Mouse (Mus musculus) midbrain, embryonic 13.5 days (tissue): ENCODE results near the gene Fmn2. TPM values are rescaled to one million over a fixed set of nuclear protein-coding genes. Genes with fewer than 3 reads are reported as not detected.

Experiments used
- ATAC-seq: fragments of 200-750 bp; cut with Nextera tagmentation; 2 replicates; pipeline ENCODE4 v1.8.0; 2017; ENCODE audit warnings: mild to moderate bottlenecking, moderate TSS enrichment, moderate library complexity
- H3K27ac ChIP-seq: fragments of 300-500 bp; sonication (generic); 2 replicates; pipeline ENCODE4 v1.5.1; 2015; ENCODE audit warnings: inconsistent platforms, mild to moderate bottlenecking, moderate library complexity
- H3K27me3 ChIP-seq: fragments of 300-500 bp; sonication (generic); 2 replicates; pipeline ENCODE4 v1.6.1; 2015; ENCODE audit warnings: mild to moderate bottlenecking, inconsistent platforms
- H3K36me3 ChIP-seq: fragments of 300-500 bp; sonication (generic); 2 replicates; pipeline ENCODE4 v1.6.1; 2015; ENCODE audit warnings: mild to moderate bottlenecking, inconsistent platforms
- H3K4me1 ChIP-seq: fragments of 300-500 bp; sonication (generic); replicated peaks from 2 replicates; pipeline ENCODE4 v1.6.1; 2015; ENCODE audit warnings: inconsistent platforms
- H3K4me2 ChIP-seq: fragments of 300-500 bp; sonication (generic); replicated peaks from 2 replicates; pipeline ENCODE4 v1.6.1; 2015; ENCODE audit warnings: moderate library complexity, mild to moderate bottlenecking, inconsistent platforms
- H3K4me3 ChIP-seq: fragments of 300-500 bp; sonication (generic); replicated peaks from 2 replicates; pipeline ENCODE4 v1.5.1; 2015; ENCODE audit warnings: mild to moderate bottlenecking, inconsistent platforms
- H3K9ac ChIP-seq: fragments of 300-500 bp; sonication (generic); replicated peaks from 2 replicates; pipeline ENCODE4 v1.6.1; 2015; ENCODE audit warnings: mild to moderate bottlenecking, inconsistent platforms
- H3K9me3 ChIP-seq: fragments of 300-500 bp; sonication (generic); 2 replicates; pipeline ENCODE4 v1.6.1; 2016; ENCODE audit warnings: mild to moderate bottlenecking, inconsistent platforms
- WGBS: fragments of 180-500 bp; shearing (Covaris S2); methylation state at CpG from one replicate; pipeline ENCODE4 v1.1.7; 2015; 5-methylcytosine and 5-hydroxymethylcytosine counted together
- polyA plus RNA-seq: library from polyadenylated mRNA; unstranded; fragments of >200 nt; fragmentation: Nextera tagmentation; extraction: Ambion mirVana; gene quantifications from 2 replicates; pipeline ENCODE4 v1.2.1, GENCODE M21; 2015

Gene Fmn2
- polyA plus RNA-seq, 1 experiment from 2014 or later: 9.9 TPM

- no peak for ATAC-seq
- H3K9ac ChIP-seq: no peak overlapping the region
- no peaks in the 10 kb centered on the region for H3K27me3 ChIP-seq
- WGBS: 89% methylated on average over 3 of the region's 3 CpGs
- H3K9me3 ChIP-seq: no peaks in the 10 kb centered on the region
- no peak overlapping the region for H3K4me2 ChIP-seq
- no peaks in the 10 kb centered on the region for H3K4me1 ChIP-seq
- H3K4me3 ChIP-seq: no peak overlapping the region
- no peaks in the 10 kb centered on the region for H3K36me3 ChIP-seq
- H3K27ac ChIP-seq: no peak overlapping the region
Observed at GRCm38 (mm10) chr1:174750893-174751461, 249.4 kb downstream of the Fmn2 start.

- no peak overlapping the region for H3K4me2 ChIP-seq
- no peak for ATAC-seq
- 67% methylated on average over 6 of the region's 6 CpGs for WGBS
Observed at GRCm38 (mm10) chr1:174759354-174759753, 257.7 kb downstream of the Fmn2 start.

GRCm38 (mm10) chr1:174765757-174766156 is 264.1 kb downstream of the Fmn2 start:
- Histone ChIP-seq H3K27me3 (no peaks in the 10 kb centered on the region), H3K9me3 (no peaks in the 10 kb centered on the region), H3K4me2 (no peak overlapping the region), H3K4me1 (no peaks in the 10 kb centered on the region), H3K9ac (no peak overlapping the region), H3K36me3 (peaks cover 3% of the 10 kb centered on the region; the same call in 1 of the 2 replicates), H3K4me3 (no peak overlapping the region), H3K27ac (no peak overlapping the region)
- WGBS: 78% methylated on average over 2 of the region's 2 CpGs
- ATAC-seq: no peak

More at GRCm38 (mm10) chr1:174759354-174759753, 257.7 kb downstream of the Fmn2 start:
- Histone ChIP-seq H3K27ac (no peak overlapping the region), H3K27me3 (no peaks in the 10 kb centered on the region), H3K4me3 (no peak overlapping the region), H3K9ac (no peak overlapping the region), H3K9me3 (no peaks in the 10 kb centered on the region), H3K4me1 (0 out of 2 replicates have a peak, but pooled peaks cover 4% of the 10 kb centered on the region), H3K36me3 (peaks cover 3% of the 10 kb centered on the region; the same call in 1 of the 2 replicates)

GRCm38 (mm10) chr1:174766852-174767251 is 265.2 kb downstream of the Fmn2 start:
- peaks cover 3% of the 10 kb centered on the region; the same call in 1 of the 2 replicates for H3K36me3 ChIP-seq
- H3K4me2 ChIP-seq: no peak overlapping the region
- no peaks in the 10 kb centered on the region for H3K27me3 ChIP-seq
- H3K4me3 ChIP-seq: no peak overlapping the region
- H3K9ac ChIP-seq: no peak overlapping the region
- no peak for ATAC-seq
- no peak overlapping the region for H3K27ac ChIP-seq
- H3K4me1 ChIP-seq: no peaks in the 10 kb centered on the region
- WGBS: 83% methylated on average over 3 of the region's 3 CpGs
- no peaks in the 10 kb centered on the region for H3K9me3 ChIP-seq

- no peak overlapping the region for H3K4me3 ChIP-seq
- no peaks in the 10 kb centered on the region for H3K27me3 ChIP-seq
- no peak for ATAC-seq
- H3K9ac ChIP-seq: no peak overlapping the region
- no peak overlapping the region for H3K4me2 ChIP-seq
- no peaks in the 10 kb centered on the region for H3K9me3 ChIP-seq
- H3K27ac ChIP-seq: no peak overlapping the region
- H3K36me3 ChIP-seq: no peaks in the 10 kb centered on the region
- 67% methylated on average over 4 of the region's 4 CpGs for WGBS
- no peaks in the 10 kb centered on the region for H3K4me1 ChIP-seq
Observed at GRCm38 (mm10) chr1:174771871-174772281, 270.3 kb downstream of the Fmn2 start.

- H3K4me1 ChIP-seq: no peaks in the 10 kb centered on the region
- ATAC-seq: no peak
- H3K9me3 ChIP-seq: no peaks in the 10 kb centered on the region
- no peaks in the 10 kb centered on the region for H3K36me3 ChIP-seq
- H3K9ac ChIP-seq: no peak overlapping the region
- no peak overlapping the region for H3K27ac ChIP-seq
- H3K4me2 ChIP-seq: no peak overlapping the region
- no peak overlapping the region for H3K4me3 ChIP-seq
- WGBS: 94% methylated on average over 4 of the region's 4 CpGs
- no peaks in the 10 kb centered on the region for H3K27me3 ChIP-seq
Observed at GRCm38 (mm10) chr1:174781037-174781436, 279.4 kb downstream of the Fmn2 start.

- 96% methylated on average over 2 of the region's 2 CpGs for WGBS
- no peaks in the 10 kb centered on the region for H3K4me1 ChIP-seq
- H3K9ac ChIP-seq: no peak overlapping the region
- H3K36me3 ChIP-seq: peaks cover 11% of the 10 kb centered on the region
- H3K27ac ChIP-seq: no peak overlapping the region
- no peak overlapping the region for H3K4me2 ChIP-seq
- H3K9me3 ChIP-seq: no peaks in the 10 kb centered on the region
- no peaks in the 10 kb centered on the region for H3K27me3 ChIP-seq
- H3K4me3 ChIP-seq: no peak overlapping the region
- ATAC-seq: no peak
Observed at GRCm38 (mm10) chr1:174788617-174789016, 287.0 kb downstream of the Fmn2 start.

- Histone ChIP-seq H3K27ac (no peak overlapping the region), H3K4me3 (no peak overlapping the region), H3K36me3 (no peaks in the 10 kb centered on the region), H3K4me2 (no peak overlapping the region), H3K4me1 (no peaks in the 10 kb centered on the region), H3K27me3 (no peaks in the 10 kb centered on the region), H3K9ac (no peak overlapping the region), H3K9me3 (no peaks in the 10 kb centered on the region)
- WGBS: 89% methylated on average over 4 of the region's 4 CpGs
- ATAC-seq: no peak
Observed at GRCm38 (mm10) chr1:174811846-174812245, 310.2 kb downstream of the Fmn2 start.

GRCm38 (mm10) chr1:174826562-174826961 is 324.9 kb downstream of the Fmn2 start:
- WGBS: 68% methylated on average over 8 of the region's 8 CpGs
- H3K9me3 ChIP-seq: no peaks in the 10 kb centered on the region

GRCm38 (mm10) chr1:174836861-174837260 is 335.2 kb downstream of the Fmn2 start:
- H3K9me3 ChIP-seq: no peaks in the 10 kb centered on the region
- H3K27ac ChIP-seq: no peak overlapping the region
- H3K9ac ChIP-seq: no peak overlapping the region
- H3K27me3 ChIP-seq: no peaks in the 10 kb centered on the region
- no peak for ATAC-seq
- H3K36me3 ChIP-seq: no peaks in the 10 kb centered on the region
- no peaks in the 10 kb centered on the region for H3K4me1 ChIP-seq
- no peak overlapping the region for H3K4me3 ChIP-seq
- no peak overlapping the region for H3K4me2 ChIP-seq
- whole genome bisulfite sequencing: 95% methylated on average over 23 of the region's 23 CpGs

More at GRCm38 (mm10) chr1:174826562-174826961, 324.9 kb downstream of the Fmn2 start:
- no peaks in the 10 kb centered on the region for H3K4me1 ChIP-seq
- no peak overlapping the region for H3K27ac ChIP-seq
- no peak overlapping the region for H3K4me3 ChIP-seq
- H3K9ac ChIP-seq: no peak overlapping the region
- H3K36me3 ChIP-seq: peaks cover 9% of the 10 kb centered on the region
- H3K4me2 ChIP-seq: no peak overlapping the region
- no peaks in the 10 kb centered on the region for H3K27me3 ChIP-seq
- no peak for ATAC-seq

GRCm38 (mm10) chr1:174844786-174845185 is 343.2 kb downstream of the Fmn2 start:
- Histone ChIP-seq H3K4me2 (no peak overlapping the region), H3K4me3 (no peak overlapping the region), H3K4me1 (no peaks in the 10 kb centered on the region), H3K27ac (no peak overlapping the region), H3K9ac (no peak overlapping the region), H3K27me3 (no peaks in the 10 kb centered on the region), H3K9me3 (no peaks in the 10 kb centered on the region), H3K36me3 (no peaks in the 10 kb centered on the region)
- 88% methylated on average over 6 of the region's 6 CpGs for WGBS
- ATAC-seq: no peak

GRCm38 (mm10) chr1:174856188-174856587 is 354.6 kb downstream of the Fmn2 start:
- ATAC-seq: no peak
- no peaks in the 10 kb centered on the region for H3K36me3 ChIP-seq
- WGBS: 75% methylated on average over 2 of the region's 2 CpGs
- H3K9ac ChIP-seq: no peak overlapping the region
- no peaks in the 10 kb centered on the region for H3K9me3 ChIP-seq
- H3K27me3 ChIP-seq: no peaks in the 10 kb centered on the region
- no peaks in the 10 kb centered on the region for H3K4me1 ChIP-seq
- no peak overlapping the region for H3K4me2 ChIP-seq
- H3K27ac ChIP-seq: no peak overlapping the region
- no peak overlapping the region for H3K4me3 ChIP-seq
